Mouse (Mus musculus) embryo, embryonic 11 days (tissue): ENCODE measurements around the gene E030018B13Rik.
A peak's percentile ranks its signal among the peaks of the same experiment; 100 is the strongest.

Experiments used
- DNase-seq: peaks from one replicate; pipeline ENCODE4 v3.0.0-alpha.2; 2015

E030018B13Rik gene

GRCm38 (mm10) chr7:63918771-63919768 is 2.4 kb downstream of the E030018B13Rik start:
- no peak for DNase-seq

- DNase-seq = no peak
Observed at GRCm38 (mm10) chr7:63921909-63922562, 5.4 kb downstream of the E030018B13Rik start.

GRCm38 (mm10) chr7:63922571-63922970 is 5.9 kb downstream of the E030018B13Rik start:
- DNase-seq = no peak

GRCm38 (mm10) chr7:63922975-63923374 is 6.3 kb downstream of the E030018B13Rik start:
- no peak for DNase-seq

GRCm38 (mm10) chr7:63924151-63924550 is 7.5 kb downstream of the E030018B13Rik start:
- DNase-seq = no peak

GRCm38 (mm10) chr7:63924747-63925412 is 8.2 kb downstream of the E030018B13Rik start:
- DNase-seq = no peak

GRCm38 (mm10) chr7:63925413-63926360 is 9.0 kb downstream of the E030018B13Rik start:
- DNase-seq = peak; percentile 21

- no peak for DNase-seq
Observed at GRCm38 (mm10) chr7:63926492-63926891, 9.8 kb downstream of the E030018B13Rik start.

- DNase-seq = no peak
Observed at GRCm38 (mm10) chr7:63927121-63927520, 10.5 kb downstream of the E030018B13Rik start.

- no peak for DNase-seq
Observed at GRCm38 (mm10) chr7:63929080-63929479, 12.4 kb downstream of the E030018B13Rik start.

- no peak for DNase-seq
Observed at GRCm38 (mm10) chr7:63930132-63930531, 13.5 kb downstream of the E030018B13Rik start.

GRCm38 (mm10) chr7:63930766-63931165 is 14.1 kb downstream of the E030018B13Rik start:
- DNase-seq = no peak

GRCm38 (mm10) chr7:63932461-63932860 is 15.8 kb downstream of the E030018B13Rik start:
- DNase-seq = no peak

GRCm38 (mm10) chr7:63933905-63934304 is 17.2 kb downstream of the E030018B13Rik start:
- no peak for DNase-seq

GRCm38 (mm10) chr7:63934530-63934929 is 17.9 kb downstream of the E030018B13Rik start:
- DNase-seq = no peak

GRCm38 (mm10) chr7:63935809-63936187 is 19.1 kb downstream of the E030018B13Rik start:
- DNase-seq = no peak

GRCm38 (mm10) chr7:63936188-63936985 is 19.7 kb downstream of the E030018B13Rik start:
- peak; percentile 67 for DNase-seq

- DNase-seq = no peak
Observed at GRCm38 (mm10) chr7:63936986-63937235, 20.3 kb downstream of the E030018B13Rik start.

- peak; percentile 89 for DNase-seq
Observed at GRCm38 (mm10) chr7:63937236-63938065, 20.8 kb downstream of the E030018B13Rik start.

GRCm38 (mm10) chr7:63938066-63938913 is 21.6 kb downstream of the E030018B13Rik start:
- no peak for DNase-seq
